Mouse (Mus musculus) frontal cortex, postnatal 36 days (tissue): ENCODE measurements at regions not wholly inside any gene's neighbourhood (a gene's known extent, or its start where the extent isn't known, plus 50 kb on each side); places are given as distances from the start of the nearest gene placed in this dataset.
"Not testable (repeated sequence)": the region's sequence is repeated elsewhere in the genome, so short reads cannot be mapped to it uniquely, and the experiment has no call there.

Experiments used
- DNase-seq, 2 experiments: peaks; one replicate each; pipeline ENCODE4 v3.0.0; 2022; ENCODE audit warnings: low spot score in 2 of 2

DNA sequence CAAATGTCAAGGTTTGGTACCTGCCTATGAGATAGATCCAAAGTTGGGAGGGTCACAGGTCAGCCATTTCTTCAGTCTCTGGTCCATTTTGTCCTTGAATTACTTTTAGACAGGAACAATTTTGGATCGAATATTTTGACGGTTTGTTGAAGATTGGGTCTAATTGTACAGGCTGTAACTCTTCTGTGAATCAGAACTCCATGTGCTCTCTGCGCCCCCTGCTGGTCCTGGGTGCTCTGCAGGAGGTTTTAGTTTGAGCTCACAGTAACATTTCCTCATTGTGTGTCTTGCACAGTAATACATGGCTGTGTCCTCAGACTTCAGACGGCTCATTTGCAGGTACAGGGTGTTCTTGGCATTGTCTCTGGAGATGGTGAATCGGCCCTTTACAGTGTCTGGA, 158.1 kb downstream of the Adam6a start:
- DNase-seq: not testable (repeated sequence)

DNA sequence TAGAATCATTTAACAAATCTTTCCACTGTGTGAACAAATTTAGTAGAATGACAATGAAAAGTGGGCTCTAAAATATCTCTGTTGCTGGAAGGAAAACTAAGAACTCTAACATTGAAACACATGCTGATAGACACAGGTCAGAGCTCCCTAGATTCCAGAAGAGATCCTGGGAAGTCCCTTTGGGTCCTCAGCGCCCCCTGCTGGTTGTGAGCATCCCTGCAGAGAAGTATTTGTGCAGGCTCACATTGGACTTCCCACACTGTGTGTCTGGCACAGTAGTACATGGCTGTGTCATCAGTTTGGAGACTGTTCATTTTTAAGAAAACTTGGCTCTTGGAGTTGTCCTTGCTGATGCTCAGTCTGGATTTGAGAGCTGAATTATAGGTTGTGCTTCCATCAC, 172.7 kb downstream of the Adam6a start:
- not testable (repeated sequence) for DNase-seq

DNA sequence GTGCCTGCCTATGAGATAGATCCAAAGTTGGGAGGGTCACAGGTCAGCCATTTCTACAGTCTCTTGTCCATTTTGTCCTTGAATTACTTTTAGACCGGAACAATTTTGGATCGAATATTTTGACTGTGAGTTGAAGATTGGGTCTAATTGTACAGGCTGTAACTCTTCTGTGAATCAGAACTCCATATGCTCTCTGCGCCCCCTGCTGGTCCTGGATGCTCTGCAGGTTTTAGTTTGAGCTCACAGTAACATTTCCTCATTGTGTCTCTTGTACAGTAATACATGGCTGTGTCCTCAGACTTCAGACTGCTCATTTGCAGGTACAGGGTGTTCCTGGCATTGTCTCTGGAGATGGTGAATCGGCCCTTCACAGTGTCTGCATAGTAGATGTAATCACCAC, 192.1 kb downstream of the Adam6a start:
- peak in 1 of 2 experiments; percentile 0 for DNase-seq

GRCm38 (mm10) chr12:113746277-113746676, 202.6 kb downstream of the Adam6a start:
- no peak for DNase-seq

DNA sequence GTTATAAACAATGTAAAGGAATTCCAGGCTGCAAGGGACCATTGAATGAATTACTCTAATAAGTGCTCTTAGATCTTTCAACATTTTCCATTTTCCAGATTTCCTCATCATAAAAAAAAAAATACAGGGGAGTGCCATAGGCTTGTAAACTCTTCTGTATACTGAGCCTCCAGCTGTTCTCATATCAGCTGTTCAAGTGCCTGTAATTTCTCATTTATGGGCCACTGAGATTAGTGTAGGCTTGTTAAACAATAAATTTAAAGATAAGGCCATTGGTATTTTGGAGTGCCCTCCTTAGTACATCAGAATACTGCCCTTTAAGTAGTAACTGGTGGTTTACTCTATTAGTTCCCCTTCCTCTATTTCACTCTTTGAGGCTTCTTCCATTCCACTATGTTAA, 204.3 kb downstream of the Adam6a start:
- DNase-seq: no peak

GRCm38 (mm10) chr12:113769587-113769986, 225.9 kb downstream of the Adam6a start:
- DNase-seq: no peak

DNA sequence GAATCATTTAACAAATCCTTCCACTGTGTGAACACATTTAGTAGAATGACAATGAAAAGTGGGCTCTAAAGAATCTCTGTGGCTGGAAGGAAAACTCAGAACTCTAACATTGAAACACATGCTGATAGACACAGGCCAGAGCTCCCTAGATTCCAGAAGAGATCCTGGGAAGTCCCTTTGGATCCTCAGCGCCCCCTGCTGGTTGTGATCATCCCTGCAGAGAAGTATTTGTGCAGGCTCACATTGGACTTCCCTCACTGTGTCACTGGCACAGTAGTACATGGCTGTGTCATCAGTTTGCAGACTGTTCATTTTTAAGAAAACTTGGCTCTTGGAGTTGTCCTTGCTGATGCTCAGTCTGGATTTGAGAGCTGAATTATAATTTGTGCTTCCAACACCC, 252.2 kb downstream of the Adam6a start:
- DNase-seq: peak in 1 of 2 experiments; percentile 0

GRCm38 (mm10) chr12:113826377-113826776, 282.7 kb downstream of the Adam6a start:
- DNase-seq: peak in 1 of 2 experiments; percentile 0

DNA sequence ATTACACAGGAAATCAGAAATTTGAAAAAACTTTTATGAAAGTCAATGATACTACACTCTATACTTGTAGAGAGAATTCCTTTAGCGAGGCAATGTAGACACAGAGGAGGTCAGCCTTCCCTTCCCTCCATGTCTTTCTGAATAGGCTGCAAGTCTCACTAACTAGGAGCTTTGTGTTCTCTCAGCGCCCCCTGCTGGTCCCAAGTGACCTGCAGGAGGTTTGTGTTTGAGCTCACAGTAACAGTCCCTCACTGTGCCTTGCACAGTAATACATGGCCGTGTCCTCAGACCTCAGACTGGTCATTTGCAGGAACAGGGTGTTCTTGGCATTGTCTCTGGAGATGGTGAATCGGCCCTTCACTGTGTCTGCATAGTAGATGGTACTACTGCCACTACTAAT, 315.2 kb downstream of the Adam6a start:
- peak; percentile 0 to 3 for DNase-seq

DNA sequence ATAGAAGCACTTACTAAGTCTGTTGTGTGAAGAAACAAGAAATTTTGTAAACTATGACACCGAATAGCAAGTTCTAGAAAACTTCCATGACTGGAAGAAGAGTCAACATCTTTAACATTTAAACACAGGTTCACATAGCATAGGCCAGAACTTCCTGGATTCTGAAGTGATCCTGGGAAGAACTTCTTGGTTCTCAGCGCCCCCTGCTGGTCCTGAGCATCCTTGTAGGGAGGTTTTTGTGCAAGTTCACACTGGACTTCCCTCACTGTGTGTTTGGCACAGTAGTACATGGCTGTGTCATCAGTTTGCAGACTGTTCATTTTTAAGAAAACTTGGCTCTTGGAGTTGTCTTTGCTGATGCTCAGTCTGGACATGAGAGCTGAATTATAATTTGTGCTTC, 335.1 kb downstream of the Adam6a start:
- DNase-seq: no peak

DNA sequence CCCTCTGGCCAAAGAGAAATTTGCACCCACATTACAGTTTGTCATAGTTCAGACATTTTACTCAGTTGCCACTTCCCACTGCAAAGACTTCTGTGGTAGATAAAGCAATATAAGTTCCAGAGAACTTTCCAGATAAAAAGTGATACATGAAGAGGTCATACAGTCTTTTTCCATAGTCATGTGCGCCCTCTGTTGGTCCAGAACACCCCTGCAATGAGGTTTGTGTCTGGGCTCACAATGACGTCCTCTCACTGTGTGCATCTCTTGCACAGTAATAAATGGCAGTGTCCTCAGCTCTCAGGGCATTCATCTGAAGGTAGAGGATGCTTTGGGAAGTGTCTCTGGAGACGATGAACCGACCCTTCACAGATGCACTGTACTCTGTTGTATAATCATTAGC, 352.4 kb downstream of the Adam6a start:
- no peak for DNase-seq

- DNase-seq: no peak
These were observed 362.8 kb downstream of the Adam6a start for GRCm38 (mm10) chr12:113906459-113906858.

GRCm38 (mm10) chr12:113907751-113908150, 364.0 kb downstream of the Adam6a start:
- no peak for DNase-seq

GRCm38 (mm10) chr12:113911770-113912169, 368.1 kb downstream of the Adam6a start:
- DNase-seq: no peak

GRCm38 (mm10) chr12:113940721-113941120, 397.0 kb downstream of the Adam6a start:
- no peak for DNase-seq

GRCm38 (mm10) chr12:113943661-113944327, 400.1 kb downstream of the Adam6a start:
- not testable (repeated sequence) for DNase-seq

DNA sequence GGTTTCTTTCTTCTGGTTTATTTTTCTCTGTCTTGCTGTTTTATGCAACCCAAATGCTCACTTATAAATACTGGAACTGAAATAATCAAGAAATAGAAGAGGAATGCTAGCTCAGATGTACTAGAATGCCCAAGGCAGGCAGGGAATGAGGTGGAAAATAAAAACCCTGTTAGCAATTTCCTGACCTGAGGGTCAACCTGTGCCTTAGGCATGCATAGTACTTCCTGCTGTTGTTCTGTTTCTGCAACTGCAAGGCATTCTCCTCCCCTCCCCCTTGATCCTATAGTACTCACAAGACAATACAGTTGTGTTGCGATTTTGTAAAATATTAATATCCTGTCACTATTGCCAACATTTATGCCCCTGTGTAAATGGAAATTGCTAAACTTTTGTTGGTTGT, 402.1 kb downstream of the Adam6a start:
- not testable (repeated sequence) for DNase-seq

- not testable (repeated sequence) for DNase-seq
These were observed 404.3 kb downstream of the Adam6a start for GRCm38 (mm10) chr12:113948017-113948416.

GRCm38 (mm10) chr12:113974271-113974670, 430.6 kb downstream of the Adam6a start:
- DNase-seq: no peak

GRCm38 (mm10) chr12:113981613-113982012, 437.9 kb downstream of the Adam6a start:
- DNase-seq: peak; percentile 59 to 62

DNA sequence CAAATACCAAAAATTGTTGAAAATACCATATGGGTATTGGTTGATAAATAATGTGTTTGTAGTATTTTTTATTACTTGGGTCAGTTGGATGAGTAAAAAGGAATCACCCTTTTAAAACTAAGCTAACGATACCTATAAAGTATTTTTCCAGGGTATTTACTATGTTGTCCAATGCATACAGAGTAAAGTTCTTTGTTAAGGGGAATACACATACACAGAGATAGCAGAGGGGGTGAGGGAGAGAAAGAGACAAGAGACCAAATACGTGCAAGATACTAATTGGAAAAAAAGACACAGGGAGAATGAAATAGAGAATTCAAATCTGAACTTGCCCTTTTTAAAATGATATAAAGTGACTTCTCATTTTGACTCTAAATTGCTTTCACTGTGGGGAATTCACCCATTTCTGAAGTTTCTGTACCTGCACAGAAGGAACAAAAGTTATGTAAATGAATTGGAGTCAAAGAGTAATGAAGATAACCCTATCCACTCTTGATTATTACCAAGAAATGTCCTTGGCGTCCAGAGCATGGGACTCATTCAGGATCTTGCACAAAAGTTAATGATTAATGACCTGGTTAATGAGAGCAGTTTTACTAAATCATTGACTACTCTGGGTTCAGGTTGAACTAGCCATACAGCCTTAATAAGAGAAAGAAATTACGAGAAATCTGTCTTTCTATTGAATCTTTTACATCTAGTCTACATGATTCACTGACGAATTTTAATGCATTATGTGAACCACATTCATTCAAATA, 443.7 kb downstream of the Adam6a start:
- DNase-seq: no peak

DNA sequence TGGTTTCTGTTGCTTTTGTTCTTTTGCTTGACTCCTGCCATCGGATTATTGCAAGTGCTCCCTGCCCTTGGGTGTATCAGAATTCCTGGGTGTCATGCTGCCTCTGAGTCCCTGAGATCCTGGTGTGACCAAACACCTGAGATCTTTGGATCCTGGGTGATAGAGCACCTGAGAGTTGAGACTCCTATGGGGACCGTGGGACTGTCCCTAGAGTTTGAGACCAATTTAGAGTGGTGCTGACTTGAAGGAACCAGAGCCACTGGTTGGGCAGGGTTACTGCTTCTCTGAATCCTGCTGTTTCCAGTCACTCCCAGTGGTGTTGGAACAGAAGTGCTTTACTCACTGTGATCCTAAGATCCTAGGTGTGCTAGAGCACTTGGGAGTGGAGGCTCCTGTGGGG, 448.7 kb downstream of the Adam6a start:
- DNase-seq: no peak

GRCm38 (mm10) chr12:113994284-113994683, 450.6 kb downstream of the Adam6a start:
- not testable (repeated sequence) for DNase-seq
